Mouse (Mus musculus): ENCODE data around the gene Galk1. TPM values are rescaled to one million over a fixed set of nuclear protein-coding genes. Genes with fewer than 3 reads are reported as not detected.

Galk1 gene
- total and polyA plus RNA-seq, 3 experiments, result 253 to 326 TPM; not detected in 1

DNA sequence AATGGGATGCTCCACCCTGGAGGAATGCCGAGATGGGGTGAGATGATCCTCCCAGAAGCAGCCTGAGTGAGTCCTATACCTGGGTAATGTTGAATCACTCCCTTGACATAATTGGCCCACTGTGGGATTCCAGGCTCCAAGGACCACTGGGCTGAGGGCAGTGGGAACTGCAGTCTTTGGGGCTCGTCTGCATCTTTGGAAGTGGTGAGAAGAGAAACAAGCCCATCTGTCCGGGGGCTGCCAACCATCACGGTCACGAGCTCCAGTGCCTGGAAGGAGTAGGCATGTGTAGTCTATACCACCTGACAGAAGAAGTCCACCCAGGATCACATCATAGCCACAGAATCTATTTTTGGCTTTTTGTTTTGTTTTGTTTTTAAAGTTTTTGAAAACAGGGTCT, 1.6 kb downstream of the Galk1 start:
- DNase-seq (ENCODE audit: low read depth, low spot score), result no peak
- no peak overlapping the region for H3K9ac ChIP-seq (ENCODE audit: control insufficient read depth, low read depth, low read length, poor library complexity, severe bottlenecking)
- no peak overlapping the region for H3K27ac ChIP-seq (ENCODE audit: control insufficient read depth, low read depth, low read length)
- H3K79me2 ChIP-seq (ENCODE audit: control insufficient read depth, insufficient read depth, low read length, poor library complexity), result peaks cover 13% of the 10 kb centered on the region
- H3K4me1 ChIP-seq (ENCODE audit: control insufficient read depth in 1 of 2, insufficient read depth in 2 of 2, low read length in 2 of 2), result peaks cover 3 to 13% of the 10 kb centered on the region in 2 experiments; a peak in 3 of 4 replicates
- no peaks in the 10 kb centered on the region for H3K27me3 ChIP-seq (ENCODE audit: control insufficient read depth in 1 of 2, insufficient read depth in 2 of 2, low read length in 2 of 2)
- TF ChIP-seq MYC (IDR thresholded peaks at IDR 0.05; ENCODE audit: low read depth, low read length), result no peak
- H3K36me3 ChIP-seq (ENCODE audit: control insufficient read depth in 1 of 2, insufficient read depth in 2 of 2, low read length in 2 of 2), result peaks cover 0 to 9% of the 10 kb centered on the region in 2 experiments; a peak in 2 of 4 replicates
- no peaks in the 10 kb centered on the region for H3K9me3 ChIP-seq (replicated peaks; ENCODE audit: insufficient read depth, low read length)
- no peak overlapping the region; a peak in 1 of 4 replicates for H3K4me3 ChIP-seq (ENCODE audit: control insufficient read depth in 1 of 2, insufficient read depth in 1 of 2, low read depth in 2 of 2, low read length in 2 of 2)

DNA sequence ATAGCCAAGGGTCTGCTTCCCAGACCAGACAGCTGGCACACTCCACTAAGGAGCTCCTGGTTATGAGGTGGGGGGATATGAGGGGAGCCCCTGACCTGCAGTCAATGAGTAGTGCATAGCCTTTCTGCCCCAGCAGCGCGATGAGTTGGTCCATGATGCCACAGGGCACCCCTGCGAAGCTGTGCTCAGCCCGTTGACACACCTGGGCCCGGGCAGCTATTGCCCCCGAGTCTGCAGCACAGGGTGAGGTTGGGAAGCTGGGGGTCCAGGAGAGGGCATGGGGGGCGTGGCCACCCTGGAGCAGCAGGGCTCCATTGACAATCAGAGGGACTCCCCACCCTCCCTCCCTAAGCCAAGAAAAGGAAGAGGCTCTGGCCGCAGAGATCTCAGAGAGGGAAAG, 2.4 kb downstream of the Galk1 start:
- no peak overlapping the region for H3K9ac ChIP-seq (ENCODE audit: control insufficient read depth, low read depth, low read length, poor library complexity, severe bottlenecking)
- no peak for TF ChIP-seq ZKSCAN1 (IDR thresholded peaks at IDR 0.05; ENCODE audit: low read depth, low read length)
- no peak for TF ChIP-seq MEF2A (IDR thresholded peaks at IDR 0.05; ENCODE audit: extremely low read depth, insufficient replicate concordance, low read depth, low read length, poor library complexity, severe bottlenecking)
- TF ChIP-seq NELFE (IDR thresholded peaks at IDR 0.05; ENCODE audit: low read depth, low read length), result no peak
- no peak for TF ChIP-seq TCF12 (IDR thresholded peaks at IDR 0.05; ENCODE audit: low read depth, low read length)
- TF ChIP-seq USF1 (IDR thresholded peaks at IDR 0.05; ENCODE audit: low read depth, low read length), result no peak
- no peak for TF ChIP-seq RAD21 (IDR thresholded peaks at IDR 0.05; ENCODE audit: low read depth, low read length)
- no peak for TF ChIP-seq POLR2A (IDR thresholded peaks at IDR 0.05; ENCODE audit: control insufficient read depth in 1 of 2, insufficient read depth in 1 of 2, low read depth in 1 of 2, low read length in 2 of 2, poor library complexity in 1 of 2)
- TF ChIP-seq ETS1 (IDR thresholded peaks at IDR 0.05; ENCODE audit: low read depth, low read length), result no peak
- no peak for TF ChIP-seq UBTF (IDR thresholded peaks at IDR 0.05; ENCODE audit: borderline replicate concordance, insufficient read depth, low read depth, low read length)
- no peak for TF ChIP-seq CHD2 (IDR thresholded peaks at IDR 0.05; ENCODE audit: low read length)
- TF ChIP-seq USF2 (IDR thresholded peaks at IDR 0.05; ENCODE audit: borderline replicate concordance in 1 of 2, insufficient read depth in 1 of 2, low read depth in 1 of 2, low read length in 2 of 2), result no peak
- no peak for TF ChIP-seq ZNF384 (IDR thresholded peaks at IDR 0.05; ENCODE audit: low read depth, low read length)
- no peak overlapping the region for H3K27ac ChIP-seq (ENCODE audit: control insufficient read depth, low read depth, low read length)
- H3K36me3 ChIP-seq (ENCODE audit: control insufficient read depth in 1 of 2, insufficient read depth in 2 of 2, low read length in 2 of 2), result peaks cover 0 to 13% of the 10 kb centered on the region in 2 experiments; a peak in 2 of 4 replicates
- H3K27me3 ChIP-seq (ENCODE audit: control insufficient read depth in 1 of 2, insufficient read depth in 2 of 2, low read length in 2 of 2), result no peaks in the 10 kb centered on the region
- peaks cover 3 to 19% of the 10 kb centered on the region in 2 experiments; a peak in 3 of 4 replicates for H3K4me1 ChIP-seq (ENCODE audit: control insufficient read depth in 1 of 2, insufficient read depth in 2 of 2, low read length in 2 of 2)
- no peaks in the 10 kb centered on the region for H3K9me3 ChIP-seq (replicated peaks; ENCODE audit: insufficient read depth, low read length)
- H3K79me2 ChIP-seq (ENCODE audit: control insufficient read depth, insufficient read depth, low read length, poor library complexity), result peaks cover 13% of the 10 kb centered on the region
- H3K4me3 ChIP-seq (ENCODE audit: control insufficient read depth in 1 of 2, insufficient read depth in 1 of 2, low read depth in 2 of 2, low read length in 2 of 2), result no peak overlapping the region
- DNase-seq (ENCODE audit: low read depth, low spot score), result no peak

DNA sequence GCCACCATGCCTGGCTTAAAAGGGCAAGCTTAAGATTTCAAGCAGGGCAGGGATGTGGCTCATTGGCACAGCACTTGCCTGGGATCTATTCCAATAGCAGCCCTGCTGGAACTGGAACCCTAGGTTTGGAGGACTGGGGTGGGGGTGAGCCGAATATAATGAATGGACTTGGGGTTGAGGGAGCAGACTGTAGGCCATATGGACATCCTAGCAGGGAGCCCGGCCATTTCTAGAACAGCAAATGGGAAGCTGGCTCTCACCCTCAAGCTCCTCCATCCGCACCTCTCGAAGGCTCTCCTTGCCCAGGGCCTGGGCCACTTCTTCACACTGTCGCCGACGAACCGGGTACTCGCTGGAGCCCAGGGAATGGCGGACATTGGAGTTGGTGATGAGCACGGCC, 2.9 kb downstream of the Galk1 start:
- no peak for DNase-seq (ENCODE audit: low read depth, low spot score)
- peaks cover 13% of the 10 kb centered on the region for H3K79me2 ChIP-seq (ENCODE audit: control insufficient read depth, insufficient read depth, low read length, poor library complexity)
- H3K4me1 ChIP-seq (ENCODE audit: control insufficient read depth in 1 of 2, insufficient read depth in 2 of 2, low read length in 2 of 2), result peaks cover 3 to 19% of the 10 kb centered on the region in 2 experiments; a peak in 3 of 4 replicates
- peaks cover 0 to 13% of the 10 kb centered on the region in 2 experiments; a peak in 2 of 4 replicates for H3K36me3 ChIP-seq (ENCODE audit: control insufficient read depth in 1 of 2, insufficient read depth in 2 of 2, low read length in 2 of 2)
- H3K9me3 ChIP-seq (replicated peaks; ENCODE audit: insufficient read depth, low read length), result no peaks in the 10 kb centered on the region
- H3K27me3 ChIP-seq (ENCODE audit: control insufficient read depth in 1 of 2, insufficient read depth in 2 of 2, low read length in 2 of 2), result no peaks in the 10 kb centered on the region
- H3K27ac ChIP-seq (ENCODE audit: control insufficient read depth, low read depth, low read length), result no peak overlapping the region
- no peak for TF ChIP-seq SIN3A (IDR thresholded peaks at IDR 0.05; ENCODE audit: low read length)
- TF ChIP-seq ZKSCAN1 (IDR thresholded peaks at IDR 0.05; ENCODE audit: low read depth, low read length), result no peak
- no peak for TF ChIP-seq HCFC1 (IDR thresholded peaks at IDR 0.05; ENCODE audit: low read depth, low read length)
- TF ChIP-seq ETS1 (IDR thresholded peaks at IDR 0.05; ENCODE audit: low read depth, low read length), result no peak
- no peak for TF ChIP-seq KAT2A (conservative IDR thresholded peaks at IDR 0.05; ENCODE audit: low read depth, low read length)
- no peak for TF ChIP-seq GATA1 (IDR thresholded peaks at IDR 0.05; ENCODE audit: low read depth, low read length)
- no peak for TF ChIP-seq E2F4 (IDR thresholded peaks at IDR 0.05; ENCODE audit: borderline replicate concordance, low read depth, low read length)
- no peak for TF ChIP-seq CHD1 (IDR thresholded peaks at IDR 0.05; ENCODE audit: low read depth, low read length)
- no peak for TF ChIP-seq EP300 (IDR thresholded peaks at IDR 0.05; ENCODE audit: low read depth in 1 of 2, low read length in 2 of 2)
- no peak for TF ChIP-seq USF2 (IDR thresholded peaks at IDR 0.05; ENCODE audit: borderline replicate concordance in 1 of 2, insufficient read depth in 1 of 2, low read depth in 1 of 2, low read length in 2 of 2)
- no peak for TF ChIP-seq MAFK (IDR thresholded peaks at IDR 0.05; ENCODE audit: borderline replicate concordance, low read depth, low read length)
- no peak for TF ChIP-seq SMC3 (IDR thresholded peaks at IDR 0.05; ENCODE audit: low read depth, low read length)
- no peak for TF ChIP-seq POLR2A (IDR thresholded peaks at IDR 0.05; ENCODE audit: control insufficient read depth in 1 of 2, insufficient read depth in 1 of 2, low read depth in 1 of 2, low read length in 2 of 2, poor library complexity in 1 of 2)
- H3K4me3 ChIP-seq (ENCODE audit: control insufficient read depth in 1 of 2, insufficient read depth in 1 of 2, low read depth in 2 of 2, low read length in 2 of 2), result no peak overlapping the region
- H3K9ac ChIP-seq (ENCODE audit: control insufficient read depth, low read depth, low read length, poor library complexity, severe bottlenecking), result no peak overlapping the region
